Mouse (Mus musculus): ENCODE results near the gene Eif2ak1. TPM values are rescaled to one million over a fixed set of nuclear protein-coding genes. Genes with fewer than 3 reads are reported as not detected.
A peak's percentile ranks its signal among the peaks of the same experiment; 100 is the strongest.

Gene Eif2ak1
- polyA plus RNA-seq, 1 experiment from 2014 or later = 41.0 TPM

DNA sequence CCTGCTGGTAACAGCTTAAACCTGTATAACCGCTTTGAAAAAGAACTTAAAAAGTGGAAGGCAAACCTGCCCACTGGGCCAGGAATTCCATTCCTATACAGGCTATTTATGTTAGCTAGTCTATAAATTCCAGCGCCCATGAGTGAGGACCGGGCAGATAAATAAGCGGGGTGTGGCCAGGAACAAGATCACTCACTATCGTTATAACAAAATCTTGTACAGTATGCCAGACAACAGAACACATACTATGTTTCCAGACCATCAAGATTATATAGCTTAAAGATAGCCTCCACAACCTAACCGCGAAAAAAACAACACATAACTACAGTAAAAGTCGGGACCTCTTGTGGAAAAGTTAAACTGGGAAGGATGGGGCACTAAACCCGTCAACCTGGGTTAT lies 91.3 kb downstream of the Eif2ak1 start:
- 2% methylated on average over 9 of the region's 9 CpGs for WGBS
- H3K36me3 ChIP-seq = peaks cover 31% of the 10 kb centered on the region

GRCm38 (mm10) chr5:143909417-143910400 lies 92.1 kb downstream of the Eif2ak1 start, which contains the start of the genes Aimp2 and Pms2:
TSS of gene Aimp2 (minus strand) at chr5:143909847.
TSS of gene Pms2 (plus strand) at chr5:143909964.
- WGBS = under 1% methylated on average over 70 of the region's 70 CpGs
- H3K4me1 ChIP-seq = peaks cover 19% of the 10 kb centered on the region; the same call in 1 of the 2 replicates

More for the DNA sequence above, 91.3 kb downstream of the Eif2ak1 start:
- no peak for DNase-seq (ENCODE audit: low spot score)
- peak overlapping the region; percentile 91 for H3K27ac ChIP-seq
- H3K9me3 ChIP-seq = no peaks in the 10 kb centered on the region
- peaks cover 25% of the 10 kb centered on the region; the same call in 1 of the 2 replicates for H3K4me1 ChIP-seq
- H3K4me3 ChIP-seq = peak overlapping the region; percentile 74
- H3K27me3 ChIP-seq (ENCODE audit: insufficient read depth, poor library complexity, severe bottlenecking) = no peaks in the 10 kb centered on the region

GRCm38 (mm10) chr5:143916221-143916620 lies 98.6 kb downstream of the Eif2ak1 start:
- WGBS = 92% methylated on average over 9 of the region's 9 CpGs
- no peaks in the 10 kb centered on the region for H3K9me3 ChIP-seq
- no peaks in the 10 kb centered on the region for H3K27me3 ChIP-seq (ENCODE audit: insufficient read depth, poor library complexity, severe bottlenecking)
- H3K4me3 ChIP-seq = no peak overlapping the region
- no peaks in the 10 kb centered on the region for H3K4me1 ChIP-seq
- peak; percentile 48 for DNase-seq (ENCODE audit: low spot score)
- no peak overlapping the region for H3K27ac ChIP-seq
- H3K36me3 ChIP-seq = peaks cover 56% of the 10 kb centered on the region

More at GRCm38 (mm10) chr5:143909417-143910400, 92.1 kb downstream of the Eif2ak1 start, which contains the start of the genes Aimp2 and Pms2:
- Histone ChIP-seq H3K4me3 (peak within 1 kb of the TSS; percentile 74), H3K9me3 (no peaks in the 10 kb centered on the region), H3K27ac (peak within 1 kb of the TSS; percentile 91), H3K27me3 (ENCODE audit: insufficient read depth, poor library complexity, severe bottlenecking) (no peaks in the 10 kb centered on the region), H3K36me3 (peaks cover 29% of the 10 kb centered on the region)
- DNase-seq (ENCODE audit: low spot score) = peak; percentile 99

GRCm38 (mm10) chr5:143917418-143917817 lies 99.8 kb downstream of the Eif2ak1 start:
- H3K4me3 ChIP-seq = no peak overlapping the region
- 65% methylated on average over 5 of the region's 5 CpGs for WGBS
- H3K27ac ChIP-seq = no peak overlapping the region
- H3K36me3 ChIP-seq = peaks cover 66% of the 10 kb centered on the region
- no peaks in the 10 kb centered on the region for H3K4me1 ChIP-seq
- H3K9me3 ChIP-seq = no peaks in the 10 kb centered on the region
- H3K27me3 ChIP-seq (ENCODE audit: insufficient read depth, poor library complexity, severe bottlenecking) = no peaks in the 10 kb centered on the region
- DNase-seq (ENCODE audit: low spot score) = peak; percentile 80

GRCm38 (mm10) chr5:143918120-143918519 lies 100.5 kb downstream of the Eif2ak1 start:
- 97% methylated on average over 3 of the region's 3 CpGs for WGBS
- H3K36me3 ChIP-seq = peaks cover 73% of the 10 kb centered on the region
- DNase-seq (ENCODE audit: low spot score) = peak; percentile 51

DNA sequence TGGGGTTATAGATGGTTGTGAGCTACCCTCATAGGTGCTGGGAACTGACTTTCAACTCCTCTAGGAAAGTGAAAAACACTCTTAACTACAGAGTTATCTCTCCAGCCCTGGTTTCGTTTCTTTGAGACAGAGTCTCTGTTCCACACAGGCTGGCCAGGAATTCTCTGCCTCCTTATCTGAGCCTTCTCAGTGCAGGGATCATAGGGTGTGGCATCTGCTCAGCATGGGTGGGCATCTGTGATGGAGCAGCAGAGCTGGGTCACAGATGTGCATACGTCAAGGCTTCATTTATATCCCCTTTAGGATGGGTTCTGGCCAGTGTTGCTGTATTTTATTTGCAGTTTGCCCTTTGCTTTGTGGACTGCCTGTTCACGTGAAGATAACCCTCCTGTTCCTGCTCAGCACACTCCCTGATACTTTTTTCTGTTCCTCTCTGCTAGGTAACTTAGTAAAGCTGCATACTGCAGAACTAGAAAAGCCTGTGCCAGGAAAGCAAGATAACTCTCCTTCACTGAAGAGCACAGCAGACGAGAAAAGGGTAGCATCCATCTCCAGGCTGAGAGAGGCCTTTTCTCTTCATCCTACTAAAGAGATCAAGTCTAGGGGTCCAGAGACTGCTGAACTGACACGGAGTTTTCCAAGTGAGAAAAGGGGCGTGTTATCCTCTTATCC lies 107.3 kb downstream of the Eif2ak1 start:
- Histone ChIP-seq H3K4me3 (no peak overlapping the region), H3K4me1 (no peaks in the 10 kb centered on the region), H3K27me3 (ENCODE audit: insufficient read depth, poor library complexity, severe bottlenecking) (no peaks in the 10 kb centered on the region), H3K36me3 (peaks cover 92% of the 10 kb centered on the region), H3K9me3 (no peaks in the 10 kb centered on the region), H3K27ac (no peak overlapping the region)
- no peak for DNase-seq (ENCODE audit: low spot score)
- WGBS = 68% methylated on average over 6 of the region's 6 CpGs

More at GRCm38 (mm10) chr5:143918120-143918519, 100.5 kb downstream of the Eif2ak1 start:
- Histone ChIP-seq H3K27me3 (ENCODE audit: insufficient read depth, poor library complexity, severe bottlenecking) (no peaks in the 10 kb centered on the region), H3K27ac (no peak overlapping the region), H3K4me3 (no peak overlapping the region), H3K9me3 (no peaks in the 10 kb centered on the region), H3K4me1 (no peaks in the 10 kb centered on the region)

GRCm38 (mm10) chr5:143927875-143928274 lies 110.3 kb downstream of the Eif2ak1 start, which contains the start of gene Gm42421:
TSS of gene Gm42421 (plus strand) at chr5:143928175.
- H3K27ac ChIP-seq = no peak within 1 kb of the TSS
- H3K4me3 ChIP-seq = no peak within 1 kb of the TSS
- H3K36me3 ChIP-seq = peaks cover 90% of the 10 kb centered on the region
- H3K4me1 ChIP-seq = no peaks in the 10 kb centered on the region
- no peaks in the 10 kb centered on the region for H3K27me3 ChIP-seq (ENCODE audit: insufficient read depth, poor library complexity, severe bottlenecking)
- 94% methylated on average over 8 of the region's 8 CpGs for WGBS
- no peaks in the 10 kb centered on the region for H3K9me3 ChIP-seq
- peak; percentile 51 for DNase-seq (ENCODE audit: low spot score)

GRCm38 (mm10) chr5:143929291-143929690 lies 111.7 kb downstream of the Eif2ak1 start:
- Histone ChIP-seq H3K4me1 (no peaks in the 10 kb centered on the region), H3K27ac (no peak overlapping the region), H3K9me3 (no peaks in the 10 kb centered on the region), H3K27me3 (ENCODE audit: insufficient read depth, poor library complexity, severe bottlenecking) (no peaks in the 10 kb centered on the region), H3K4me3 (no peak overlapping the region), H3K36me3 (peaks cover 76% of the 10 kb centered on the region)
- 93% methylated on average over 4 of the region's 4 CpGs for WGBS
- peak; percentile 65 for DNase-seq (ENCODE audit: low spot score)

GRCm38 (mm10) chr5:143930656-143931055 lies 113.1 kb downstream of the Eif2ak1 start:
- H3K27ac ChIP-seq = no peak overlapping the region
- peak; percentile 57 for DNase-seq (ENCODE audit: low spot score)
- H3K27me3 ChIP-seq (ENCODE audit: insufficient read depth, poor library complexity, severe bottlenecking) = no peaks in the 10 kb centered on the region
- no peak overlapping the region for H3K4me3 ChIP-seq
- no peaks in the 10 kb centered on the region for H3K9me3 ChIP-seq
- peaks cover 62% of the 10 kb centered on the region for H3K36me3 ChIP-seq
- WGBS = 92% methylated on average over 12 of the region's 12 CpGs
- no peaks in the 10 kb centered on the region for H3K4me1 ChIP-seq

GRCm38 (mm10) chr5:143931863-143932580 lies 114.4 kb downstream of the Eif2ak1 start:
- 82% methylated on average over 6 of the region's 6 CpGs for WGBS
- peak; percentile 45 for DNase-seq (ENCODE audit: low spot score)

DNA sequence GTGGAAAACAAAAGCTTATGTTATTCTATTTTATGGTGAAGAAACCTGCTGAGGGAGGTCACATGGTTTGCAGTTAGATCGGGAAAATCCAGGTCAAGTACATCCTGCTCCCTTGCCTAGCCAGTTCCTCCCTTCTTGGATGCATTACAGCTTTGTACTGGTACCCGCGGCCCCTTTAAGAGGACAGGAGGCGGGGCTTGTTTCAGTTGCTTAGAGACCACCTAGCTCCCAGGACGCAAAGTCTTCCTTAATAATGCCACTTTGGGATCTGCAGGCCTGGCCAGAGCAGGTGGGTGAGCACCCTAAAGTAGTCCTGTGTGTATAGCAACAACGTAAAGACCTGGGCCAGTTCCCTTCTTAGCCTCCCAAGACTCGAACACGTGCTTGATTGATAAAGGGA lies 115.2 kb downstream of the Eif2ak1 start, which contains the start of gene Rsph10b:
Gene Rsph10b (plus strand): TSS at position 205 of the 400 bp plus-strand sequence.
- no peaks in the 10 kb centered on the region for H3K27me3 ChIP-seq (ENCODE audit: insufficient read depth, poor library complexity, severe bottlenecking)
- no peaks in the 10 kb centered on the region for H3K9me3 ChIP-seq
- peaks cover 42% of the 10 kb centered on the region for H3K36me3 ChIP-seq
- H3K4me1 ChIP-seq = peaks cover 4% of the 10 kb centered on the region; the same call in 1 of the 2 replicates
- 19% methylated on average over 8 of the region's 8 CpGs for WGBS
- DNase-seq (ENCODE audit: low spot score) = peak; percentile 57
- no peak within 1 kb of the TSS for H3K27ac ChIP-seq
- H3K4me3 ChIP-seq = no peak within 1 kb of the TSS

More at GRCm38 (mm10) chr5:143931863-143932580, 114.4 kb downstream of the Eif2ak1 start:
- H3K27ac ChIP-seq = no peak overlapping the region
- H3K4me1 ChIP-seq = peaks cover 4% of the 10 kb centered on the region; the same call in 1 of the 2 replicates
- H3K9me3 ChIP-seq = no peaks in the 10 kb centered on the region
- no peak overlapping the region for H3K4me3 ChIP-seq
- peaks cover 48% of the 10 kb centered on the region for H3K36me3 ChIP-seq
- no peaks in the 10 kb centered on the region for H3K27me3 ChIP-seq (ENCODE audit: insufficient read depth, poor library complexity, severe bottlenecking)

- H3K27me3 ChIP-seq (ENCODE audit: insufficient read depth, poor library complexity, severe bottlenecking) = no peaks in the 10 kb centered on the region
- WGBS = 86% methylated on average over 11 of the region's 11 CpGs
- no peaks in the 10 kb centered on the region for H3K9me3 ChIP-seq
- H3K4me3 ChIP-seq = no peak overlapping the region
- peaks cover 4% of the 10 kb centered on the region; the same call in 1 of the 2 replicates for H3K4me1 ChIP-seq
- no peak overlapping the region for H3K27ac ChIP-seq
- H3K36me3 ChIP-seq = peaks cover 36% of the 10 kb centered on the region
- DNase-seq (ENCODE audit: low spot score) = peak; percentile 50
Observed at GRCm38 (mm10) chr5:143933414-143933813, 115.8 kb downstream of the Eif2ak1 start.

Measured in heart, embryonic 10.5 days (tissue).